Mouse (Mus musculus): ENCODE data around the gene Gm28053. TPM values are rescaled to one million over a fixed set of nuclear protein-coding genes. Genes with fewer than 3 reads are reported as not detected.

Gene Gm28053
- total RNA-seq (2014; fragmentation: Nextera tagmentation) (not detected in 2 replicates), total RNA-seq (2017) (not detected in 2 replicates), polyA plus RNA-seq (2012) (not detected in 2 replicates)

DNA sequence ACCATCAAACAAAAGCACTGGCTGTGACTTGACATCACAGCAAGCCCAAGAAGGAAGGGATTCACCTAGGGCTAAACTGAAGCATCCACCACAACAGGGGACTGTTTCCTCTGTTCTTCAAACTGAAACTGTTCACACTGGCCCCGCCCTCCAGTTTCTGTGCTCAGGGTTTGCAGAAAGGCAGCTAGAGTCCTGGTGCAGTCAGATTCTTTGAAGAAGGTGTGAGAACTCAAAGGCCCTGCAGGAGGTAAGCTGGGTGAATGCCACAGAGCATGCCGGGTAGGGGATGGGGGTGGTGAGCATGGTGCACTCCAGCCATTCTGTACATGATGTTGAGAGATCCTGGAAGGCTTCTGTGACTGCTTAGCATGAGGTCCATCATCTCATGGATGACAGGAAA is at the start of gene Gm28053, which contains the start of gene Gimap7:
TSS of gene Gm28053 (plus strand) at position 153 of the 400 bp plus-strand sequence.
TSS of gene Gimap7 (plus strand) at position 167 of the 400 bp plus-strand sequence.
- no peaks in the 10 kb centered on the region for H3K36me3 ChIP-seq (replicated peaks)
- DNase-seq (ENCODE audit: low spot score) (no peak), ATAC-seq (ENCODE audit: extremely low read depth, insufficient number of reproducible peaks, low FRiP score, poor library complexity, severe bottlenecking) (no peak)
- no peaks in the 10 kb centered on the region for H3K9me3 ChIP-seq (replicated peaks)
- H3K27me3 ChIP-seq (ENCODE audit: insufficient read depth, low read length): no peaks in the 10 kb centered on the region
- H3K4me1 ChIP-seq (ENCODE audit: insufficient read depth, low read depth, low read length): no peaks in the 10 kb centered on the region
- no peak for TF ChIP-seq GATA2 (IDR thresholded peaks at IDR 0.05; ENCODE audit: borderline replicate concordance, low read depth, low read length)
- H3K4me3 ChIP-seq (ENCODE audit: low read depth, low read length): no peak within 1 kb of the TSS

DNA sequence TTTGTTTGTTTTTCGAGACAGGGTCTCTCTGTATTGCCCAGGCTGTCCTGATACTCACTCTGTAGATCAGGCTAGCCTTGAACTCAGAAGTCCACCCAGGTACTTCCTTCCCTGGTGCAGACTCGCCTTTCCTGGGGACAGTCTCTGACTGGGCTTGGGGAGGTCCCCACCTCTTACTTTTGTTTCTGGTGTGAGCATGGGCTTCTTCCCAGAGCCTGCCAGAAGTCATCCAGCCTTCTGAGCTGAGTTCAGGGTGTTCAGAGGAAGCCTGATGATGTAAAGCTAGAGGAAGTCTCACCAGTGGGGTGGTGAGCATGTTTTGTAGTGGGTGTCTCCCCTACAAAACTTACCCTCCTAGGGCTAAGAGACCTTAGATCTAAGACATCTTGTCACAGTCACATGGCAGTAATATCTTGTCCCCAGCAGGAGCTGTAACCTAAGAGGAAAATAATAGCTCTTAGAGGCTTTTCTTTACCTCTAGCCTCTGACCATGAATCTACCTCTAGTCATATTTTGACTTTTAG is 48.9 kb upstream of the Gm28053 start:
- TF ChIP-seq GATA1 (IDR thresholded peaks at IDR 0.05; ENCODE audit: borderline replicate concordance, low read length): no peak
- no peak for TF ChIP-seq POLR2AphosphoS5 (IDR thresholded peaks at IDR 0.05; ENCODE audit: insufficient replicate concordance, low read depth, low read length)
- TF ChIP-seq CTCF (IDR thresholded peaks at IDR 0.05; ENCODE audit: low read depth, low read length): no peak
- no peak for TF ChIP-seq TAL1 (conservative IDR thresholded peaks at IDR 0.05; ENCODE audit: low read depth, low read length)
- TF ChIP-seq GATA2 (IDR thresholded peaks at IDR 0.05; ENCODE audit: borderline replicate concordance, low read depth, low read length): no peak
- Histone ChIP-seq H3K27me3 (ENCODE audit: insufficient read depth, low read length) (peaks cover 13% of the 10 kb centered on the region), H3K4me3 (ENCODE audit: low read depth, low read length) (no peak overlapping the region), H3K36me3 (replicated peaks) (no peaks in the 10 kb centered on the region), H3K4me1 (ENCODE audit: insufficient read depth, low read depth, low read length) (no peaks in the 10 kb centered on the region), H3K9me3 (replicated peaks) (no peaks in the 10 kb centered on the region)
- no peak for DNase-seq (ENCODE audit: low spot score)
- ATAC-seq (ENCODE audit: extremely low read depth, insufficient number of reproducible peaks, low FRiP score, poor library complexity, severe bottlenecking): no peak

DNA sequence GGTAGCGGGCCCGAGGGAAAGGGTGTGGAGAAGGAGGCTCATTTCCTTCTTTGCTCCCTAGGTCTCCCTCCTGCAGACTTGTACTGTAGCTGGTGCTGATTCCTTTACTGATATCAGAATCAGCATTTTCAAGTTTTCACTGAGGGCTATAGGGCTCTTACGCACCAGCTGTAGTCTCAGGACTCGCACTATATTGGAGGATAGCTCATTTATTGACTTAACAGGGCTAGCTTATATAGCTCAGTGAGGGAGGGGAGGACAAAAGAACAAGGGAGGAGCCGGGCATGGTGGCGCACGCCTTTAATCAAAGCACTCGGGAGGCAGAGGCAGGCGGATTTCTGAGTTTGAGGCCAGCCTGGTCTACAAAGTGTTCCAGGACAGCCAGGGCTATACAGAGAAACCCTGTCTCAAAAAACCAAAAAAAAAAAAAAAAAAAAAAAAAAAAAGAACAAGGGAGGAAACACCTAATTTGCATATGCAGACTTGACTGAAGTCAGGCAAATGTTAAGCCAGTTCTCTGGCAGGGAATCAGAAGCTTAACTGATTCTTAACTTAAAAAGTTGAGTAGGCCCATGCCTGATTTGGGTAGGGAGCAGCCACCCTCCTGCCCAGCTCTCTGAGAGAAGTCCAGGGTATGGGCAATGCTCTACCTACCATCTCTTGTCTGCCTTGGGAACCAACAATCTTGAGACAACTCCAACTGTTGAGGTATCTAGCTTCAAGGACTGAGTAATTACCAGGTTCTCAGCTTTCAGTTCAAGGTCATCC is 43.9 kb upstream of the Gm28053 start:
- TF ChIP-seq CTCF (IDR thresholded peaks at IDR 0.05; ENCODE audit: low read depth, low read length): no peak
- no peak for TF ChIP-seq GATA2 (IDR thresholded peaks at IDR 0.05; ENCODE audit: borderline replicate concordance, low read depth, low read length)
- TF ChIP-seq TAL1 (conservative IDR thresholded peaks at IDR 0.05; ENCODE audit: low read depth, low read length): no peak
- TF ChIP-seq POLR2AphosphoS5 (IDR thresholded peaks at IDR 0.05; ENCODE audit: insufficient replicate concordance, low read depth, low read length): no peak
- TF ChIP-seq GATA1 (IDR thresholded peaks at IDR 0.05; ENCODE audit: borderline replicate concordance, low read length): no peak
- H3K4me1 ChIP-seq (ENCODE audit: insufficient read depth, low read depth, low read length): peaks cover 11% of the 10 kb centered on the region
- no peak for DNase-seq (ENCODE audit: low spot score)

DNA sequence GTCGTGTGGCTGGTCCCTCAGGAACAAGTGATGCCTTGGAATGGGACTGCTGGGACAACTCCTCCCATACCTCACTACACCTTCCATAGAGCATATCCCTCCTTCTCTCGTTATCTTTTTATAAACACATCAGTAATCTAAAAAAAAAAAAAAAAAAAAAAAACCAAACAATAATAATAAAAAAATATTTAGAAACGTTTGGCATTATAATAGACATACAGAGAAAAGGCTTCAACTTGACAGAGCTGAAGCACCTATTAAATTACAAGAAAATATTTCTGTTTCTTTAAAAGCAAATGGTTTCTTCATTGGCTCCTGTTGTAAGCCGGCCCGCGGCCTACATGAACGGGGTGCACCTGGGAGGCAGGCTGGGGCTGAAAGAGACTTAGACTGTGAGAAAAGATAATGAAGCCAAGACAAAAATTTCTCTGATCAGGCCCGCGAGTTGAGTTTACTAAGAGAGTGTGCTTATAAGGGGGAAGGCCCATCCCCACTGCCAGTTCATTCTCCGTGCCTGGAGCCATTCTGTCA is 42.9 kb upstream of the Gm28053 start:
- no peak for TF ChIP-seq POLR2AphosphoS5 (IDR thresholded peaks at IDR 0.05; ENCODE audit: insufficient replicate concordance, low read depth, low read length)
- no peak for TF ChIP-seq CTCF (IDR thresholded peaks at IDR 0.05; ENCODE audit: low read depth, low read length)
- no peak for TF ChIP-seq GATA2 (IDR thresholded peaks at IDR 0.05; ENCODE audit: borderline replicate concordance, low read depth, low read length)
- TF ChIP-seq TAL1 (conservative IDR thresholded peaks at IDR 0.05; ENCODE audit: low read depth, low read length): no peak
- TF ChIP-seq GATA1 (IDR thresholded peaks at IDR 0.05; ENCODE audit: borderline replicate concordance, low read length): no peak
- Histone ChIP-seq H3K4me1 (ENCODE audit: insufficient read depth, low read depth, low read length) (peaks cover 11% of the 10 kb centered on the region), H3K9me3 (replicated peaks) (no peaks in the 10 kb centered on the region), H3K27me3 (ENCODE audit: insufficient read depth, low read length) (peaks cover 4% of the 10 kb centered on the region; the same call in 1 of the 2 replicates), H3K4me3 (ENCODE audit: low read depth, low read length) (peak overlapping the region; percentile 69; the same call in 1 of the 2 replicates), H3K36me3 (replicated peaks) (peaks cover 20% of the 10 kb centered on the region)
- ATAC-seq (ENCODE audit: extremely low read depth, insufficient number of reproducible peaks, low FRiP score, poor library complexity, severe bottlenecking) (no peak), DNase-seq (ENCODE audit: low spot score) (no peak)

More for the DNA sequence above, 43.9 kb upstream of the Gm28053 start:
- no peak for ATAC-seq (ENCODE audit: extremely low read depth, insufficient number of reproducible peaks, low FRiP score, poor library complexity, severe bottlenecking)
- Histone ChIP-seq H3K4me3 (ENCODE audit: low read depth, low read length) (no peak overlapping the region), H3K36me3 (replicated peaks) (peaks cover 15% of the 10 kb centered on the region), H3K9me3 (replicated peaks) (no peaks in the 10 kb centered on the region), H3K27me3 (ENCODE audit: insufficient read depth, low read length) (peaks cover 4% of the 10 kb centered on the region; the same call in 1 of the 2 replicates)

DNA sequence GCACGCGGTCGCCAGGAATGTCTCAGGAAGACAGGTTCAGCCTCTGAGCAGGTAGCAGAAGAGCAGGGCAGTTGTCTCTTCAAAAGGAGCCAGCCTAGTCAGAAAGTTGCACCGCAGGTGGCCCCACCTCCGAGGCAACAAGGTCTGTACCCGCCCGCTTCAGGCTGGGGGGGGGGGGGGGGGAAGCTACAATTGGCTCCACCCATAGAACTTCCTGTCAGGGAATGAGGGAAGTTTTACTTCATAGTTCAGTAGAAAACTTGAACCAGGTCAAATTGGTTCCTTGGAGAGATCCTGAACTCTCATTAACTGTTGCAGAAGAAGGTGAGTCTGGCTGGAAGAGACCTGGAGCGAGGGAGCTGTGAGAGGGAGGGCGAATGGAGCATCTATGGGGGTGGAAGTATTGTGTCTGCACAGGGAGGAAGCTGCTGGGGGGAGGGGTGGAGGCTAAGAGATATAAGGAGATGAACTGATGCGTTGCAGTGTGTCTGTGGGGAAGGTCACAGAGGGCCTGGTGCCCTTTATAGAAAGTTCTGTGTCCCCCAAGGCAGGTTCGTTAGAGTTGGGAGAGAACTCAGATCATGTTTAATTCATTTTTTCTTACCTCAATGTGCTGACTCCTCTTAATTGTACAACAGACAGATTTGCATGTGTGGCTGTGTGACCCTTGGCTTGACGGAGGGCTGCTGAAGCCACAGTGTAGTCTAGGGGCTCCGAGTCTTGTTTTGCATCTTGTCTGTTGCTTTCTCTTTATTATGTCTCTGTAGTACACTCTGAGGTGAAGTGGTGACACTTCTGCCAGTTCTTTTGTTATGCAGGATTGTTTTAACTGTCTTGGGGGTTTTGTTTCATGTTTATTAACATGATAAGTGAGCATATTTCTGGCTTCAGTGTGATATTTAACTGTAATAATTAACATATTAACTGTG is 42.2 kb upstream of the Gm28053 start, which contains the start of gene Gimap9:
TSS of gene Gimap9 (plus strand) at position 199 of the 929 bp plus-strand sequence.
- TF ChIP-seq GATA2 (IDR thresholded peaks at IDR 0.05; ENCODE audit: borderline replicate concordance, low read depth, low read length) (no peak), CTCF (IDR thresholded peaks at IDR 0.05; ENCODE audit: low read depth, low read length) (no peak), TAL1 (conservative IDR thresholded peaks at IDR 0.05; ENCODE audit: low read depth, low read length) (no peak), POLR2AphosphoS5 (IDR thresholded peaks at IDR 0.05; ENCODE audit: insufficient replicate concordance, low read depth, low read length) (no peak), GATA1 (IDR thresholded peaks at IDR 0.05; ENCODE audit: borderline replicate concordance, low read length) (no peak)
- Histone ChIP-seq H3K36me3 (replicated peaks) (peaks cover 20% of the 10 kb centered on the region), H3K27me3 (ENCODE audit: insufficient read depth, low read length) (peaks cover 4% of the 10 kb centered on the region; the same call in 1 of the 2 replicates), H3K4me1 (ENCODE audit: insufficient read depth, low read depth, low read length) (peaks cover 11% of the 10 kb centered on the region), H3K4me3 (ENCODE audit: low read depth, low read length) (peak within 1 kb of the TSS; percentile 69), H3K9me3 (replicated peaks) (no peaks in the 10 kb centered on the region)
- DNase-seq (ENCODE audit: low spot score): peak; percentile 40
- peak; percentile 57 for ATAC-seq (ENCODE audit: extremely low read depth, insufficient number of reproducible peaks, low FRiP score, poor library complexity, severe bottlenecking)
